Mouse (Mus musculus) frontal cortex, adult (tissue): ENCODE results near the gene Gskip.

ENCODE experiments used
- ATAC-seq: cut with Nextera tagmentation; 2 replicates; pipeline ENCODE4 v1.9.2; 2017; ENCODE audit warnings: mild to moderate bottlenecking, moderate library complexity, mixed read lengths; ENCODE audit not compliant: low TSS enrichment

The Gskip gene

GRCm38 (mm10) chr12:105722657-105723056 lies 38.0 kb downstream of the Gskip start:
- ATAC-seq, result peak; percentile 93

DNA sequence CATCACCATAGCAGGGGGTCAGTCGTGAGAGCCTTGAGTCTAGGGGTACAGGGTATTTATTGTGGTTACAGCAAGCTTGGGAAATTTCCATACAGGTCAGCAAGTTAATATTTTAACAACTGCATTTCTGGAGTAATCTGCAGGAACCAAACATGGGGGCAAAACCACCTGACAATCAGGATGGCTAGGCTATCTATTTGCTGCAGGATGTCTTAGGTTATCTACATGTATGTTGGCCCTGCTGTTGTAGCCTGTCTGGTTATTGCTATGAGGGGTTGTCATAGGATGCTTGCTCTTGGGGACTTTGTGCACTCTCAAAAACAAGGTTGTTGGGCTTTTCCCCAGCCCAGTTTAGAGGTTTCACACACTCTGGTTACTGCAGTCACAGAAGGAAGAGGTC lies 40.0 kb downstream of the Gskip start:
- no peak for ATAC-seq

DNA sequence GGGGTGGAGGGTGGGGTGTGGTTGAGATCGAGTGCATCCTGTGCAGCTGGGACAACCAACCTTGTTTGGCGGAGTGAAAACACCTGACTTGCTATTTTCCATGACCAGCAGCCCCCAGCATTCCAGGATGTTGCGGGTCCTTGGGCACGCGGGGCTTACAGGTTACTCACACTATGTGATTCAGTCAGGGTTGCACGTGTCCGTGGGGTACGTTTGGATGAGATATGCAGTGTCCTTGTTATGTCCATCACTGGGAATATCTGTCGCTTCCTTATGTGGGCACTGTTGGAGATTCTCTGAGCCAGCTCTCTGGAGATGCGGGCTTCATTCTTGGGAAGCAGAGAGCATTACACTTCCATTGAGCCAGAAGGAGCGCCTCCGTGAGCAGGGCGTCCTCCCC lies 41.1 kb downstream of the Gskip start:
- ATAC-seq, result no peak

GRCm38 (mm10) chr12:105727268-105727667 lies 42.6 kb downstream of the Gskip start:
- no peak for ATAC-seq

DNA sequence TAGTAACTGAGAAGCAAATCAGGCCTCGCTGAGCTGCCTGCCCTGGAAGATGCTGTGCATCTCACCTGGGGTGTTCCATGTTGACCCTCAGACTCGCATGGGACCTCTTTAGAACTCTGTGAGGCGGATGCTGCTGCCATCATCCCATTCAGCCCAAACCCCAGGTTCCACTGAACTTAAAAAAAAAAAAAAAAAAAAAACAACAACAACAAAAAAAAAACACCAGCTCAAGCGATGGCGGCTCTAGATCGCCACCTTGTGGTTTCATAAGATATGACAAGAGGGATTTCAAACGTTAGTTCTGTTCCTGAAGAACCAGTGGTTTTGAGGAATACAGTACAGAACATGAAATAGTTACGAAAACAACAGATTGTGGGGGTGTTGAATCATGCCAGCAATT lies 43.3 kb downstream of the Gskip start:
- no peak for ATAC-seq

- no peak for ATAC-seq
Measured at GRCm38 (mm10) chr12:105730851-105731460, 46.3 kb downstream of the Gskip start.

DNA sequence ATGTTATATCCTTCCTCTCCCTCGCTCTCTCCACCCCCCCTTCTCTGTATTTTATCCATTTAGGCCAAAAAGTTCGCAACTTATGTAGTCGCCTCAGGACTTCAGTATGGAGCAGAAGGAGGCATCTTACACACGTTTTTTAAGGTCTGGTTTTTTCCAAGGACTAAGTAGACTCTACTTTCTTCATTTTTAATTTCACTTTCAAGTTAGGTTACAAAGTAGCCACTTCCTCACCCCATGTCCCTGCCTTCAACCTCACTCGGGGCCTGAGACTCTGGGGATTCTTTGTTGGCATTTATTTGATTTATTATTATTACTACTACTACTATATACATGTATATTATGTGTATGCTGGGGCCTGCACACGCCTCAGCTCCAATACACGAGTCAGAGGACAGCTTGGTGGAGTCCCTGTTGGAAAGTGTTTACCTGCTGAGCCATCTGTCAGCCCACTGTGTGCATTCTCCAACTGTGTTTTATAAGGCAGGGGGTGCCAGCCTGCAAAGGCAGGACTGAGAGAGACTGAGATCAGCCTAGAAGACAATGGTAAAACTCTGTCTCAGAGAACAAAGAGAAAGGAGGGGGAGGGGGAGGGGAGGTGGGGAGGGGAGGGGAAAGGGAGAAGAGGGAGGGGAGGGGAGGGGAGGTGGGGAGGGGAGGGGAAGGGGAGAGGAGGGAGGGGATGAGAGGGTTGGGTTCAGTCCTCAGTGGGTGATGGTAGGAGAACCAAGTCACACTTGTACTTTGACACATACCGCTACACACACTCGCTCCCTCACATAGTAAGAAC lies 48.9 kb downstream of the Gskip start:
- ATAC-seq, result no peak

GRCm38 (mm10) chr12:105735226-105735888 lies 50.7 kb downstream of the Gskip start:
- no peak for ATAC-seq

- no peak for ATAC-seq
Measured at GRCm38 (mm10) chr12:105735889-105736251, 51.2 kb downstream of the Gskip start.

DNA sequence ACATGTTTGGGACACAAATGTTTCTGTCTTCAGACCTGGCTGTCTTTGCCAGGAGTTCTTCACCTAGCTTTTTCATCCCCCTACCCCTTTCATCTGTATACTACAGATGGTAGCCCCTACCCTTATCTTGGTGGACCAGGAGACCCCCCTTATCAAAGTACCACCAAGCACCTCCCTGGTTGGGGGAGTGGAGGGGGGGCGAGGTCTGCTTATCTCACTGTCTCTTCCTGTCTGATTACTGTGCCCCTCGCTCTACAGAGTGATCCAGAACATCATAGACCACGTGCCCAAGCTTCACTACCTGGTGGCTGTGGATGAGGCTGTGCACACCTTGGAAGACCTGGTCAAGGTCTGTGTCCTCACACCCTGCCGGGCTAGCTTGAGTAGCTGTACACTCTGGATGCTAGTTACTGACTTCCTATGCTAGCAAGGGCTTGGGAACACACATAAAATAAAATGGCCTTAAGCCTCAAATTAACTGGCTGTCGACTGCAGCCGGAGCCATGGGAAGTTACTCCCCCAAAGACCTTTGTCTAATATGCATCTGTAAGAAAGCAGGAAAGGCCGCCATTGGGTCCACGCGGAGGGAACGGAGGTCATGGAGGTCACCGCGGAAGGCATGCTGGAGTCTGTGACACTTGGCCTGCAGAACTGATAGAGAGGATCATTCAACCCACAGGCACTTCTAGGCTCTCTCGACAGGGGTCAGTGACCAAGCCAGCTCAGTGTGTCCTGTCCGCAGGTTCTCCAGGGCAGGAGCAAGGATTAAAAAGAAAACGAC lies 53.9 kb downstream of the Gskip start:
- no peak for ATAC-seq

GRCm38 (mm10) chr12:105739656-105740055 lies 55.0 kb downstream of the Gskip start:
- ATAC-seq, result no peak

- no peak for ATAC-seq
Measured at GRCm38 (mm10) chr12:105748114-105748513, 63.5 kb downstream of the Gskip start.
